Mouse (Mus musculus): Measurements from ENCODE around the gene Ldhc. TPM values are rescaled to one million over a fixed set of nuclear protein-coding genes. Genes with fewer than 3 reads are reported as not detected.
A peak's percentile ranks its signal among the peaks of the same experiment; 100 is the strongest.

The Ldhc gene
- polyA plus RNA-seq, 1 experiment: not detected

DNA sequence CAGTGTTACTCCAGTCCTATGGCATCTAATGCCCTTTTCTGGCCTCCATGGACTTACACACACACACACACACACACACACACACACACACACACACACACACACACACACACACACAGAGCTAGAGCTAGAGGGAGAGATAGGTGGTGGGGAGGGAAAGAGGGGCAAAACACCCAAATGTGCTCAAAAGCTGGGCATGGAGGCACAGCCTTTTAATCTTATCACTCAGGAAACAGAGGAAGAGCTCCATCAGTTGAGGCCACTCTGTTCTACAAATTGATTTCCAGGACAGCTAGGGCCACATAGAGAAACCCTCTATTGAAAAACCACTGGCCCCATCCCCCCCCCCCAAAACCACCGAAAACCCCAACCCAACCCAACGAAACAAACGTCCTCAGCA lies 22.3 kb downstream of the Ldhc start:
- Histone ChIP-seq H3K4me1 (ENCODE audit: control insufficient read depth, insufficient read depth, low read length) (no peaks in the 10 kb centered on the region), H3K4me3 (replicated peaks; ENCODE audit: extremely low read depth, low read depth, low read length) (no peak overlapping the region)
- 83% methylated on average over 3 of the region's 3 CpGs for WGBS
- no peak for TF ChIP-seq CTCF (IDR thresholded peaks at IDR 0.05; ENCODE audit: insufficient read depth, low read length)
- TF ChIP-seq POLR2A (IDR thresholded peaks at IDR 0.05; ENCODE audit: borderline replicate concordance, extremely low read depth, low read depth, low read length): no peak
- DNase-seq: no peak

GRCm38 (mm10) chr7:46895511-46895910 lies 34.5 kb downstream of the Ldhc start:
- no peak for DNase-seq
- TF ChIP-seq CTCF (IDR thresholded peaks at IDR 0.05; ENCODE audit: insufficient read depth, low read length) (no peak), POLR2A (IDR thresholded peaks at IDR 0.05; ENCODE audit: borderline replicate concordance, extremely low read depth, low read depth, low read length) (no peak)
- 74% methylated on average over 3 of the region's 3 CpGs for WGBS
- Histone ChIP-seq H3K4me1 (ENCODE audit: control insufficient read depth, insufficient read depth, low read length) (no peaks in the 10 kb centered on the region), H3K4me3 (replicated peaks; ENCODE audit: extremely low read depth, low read depth, low read length) (no peak overlapping the region)

DNA sequence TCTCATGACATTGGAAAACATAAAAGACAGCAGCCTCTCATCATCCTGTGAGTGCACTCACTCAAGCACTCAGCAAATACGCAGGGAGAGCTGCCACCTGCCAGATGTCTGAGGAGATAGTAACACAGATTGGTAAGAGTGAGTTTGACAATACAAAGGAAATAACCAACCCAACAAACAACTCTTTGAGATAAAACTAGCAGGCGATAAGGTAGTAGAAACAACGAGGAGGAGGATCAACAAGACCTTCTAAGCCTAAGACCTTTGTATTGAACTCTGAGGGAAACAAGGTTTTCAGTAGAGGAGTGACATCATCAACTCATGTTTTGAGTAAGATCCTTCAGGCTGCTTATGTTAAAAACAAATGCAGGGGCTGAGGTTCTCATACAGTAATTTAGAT lies 38.3 kb downstream of the Ldhc start:
- no peaks in the 10 kb centered on the region for H3K4me1 ChIP-seq (ENCODE audit: control insufficient read depth, insufficient read depth, low read length)
- H3K4me3 ChIP-seq (replicated peaks; ENCODE audit: extremely low read depth, low read depth, low read length): no peak overlapping the region
- TF ChIP-seq POLR2A (IDR thresholded peaks at IDR 0.05; ENCODE audit: borderline replicate concordance, extremely low read depth, low read depth, low read length) (no peak), CTCF (IDR thresholded peaks at IDR 0.05; ENCODE audit: insufficient read depth, low read length) (no peak)
- DNase-seq: no peak
- WGBS: 71% methylated on average over 3 of the region's 3 CpGs

DNA sequence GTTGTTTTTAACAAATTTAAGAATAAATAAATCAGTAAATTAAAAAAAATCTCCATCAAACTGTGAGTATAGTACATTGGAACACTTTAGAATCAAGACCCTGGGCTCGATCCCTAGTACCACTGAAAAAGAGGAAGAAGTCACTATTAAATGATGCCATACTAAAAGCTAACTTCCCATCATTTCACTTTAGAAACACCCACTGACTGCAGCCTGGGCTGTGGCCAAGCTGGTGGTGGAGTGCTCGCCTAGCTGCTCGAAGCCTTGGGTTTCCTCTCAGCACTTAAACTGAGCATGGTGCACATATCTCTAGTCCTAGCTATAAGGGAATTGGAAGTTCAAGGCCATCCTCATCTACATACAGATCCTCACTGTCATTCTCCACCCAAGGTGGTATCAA lies 50.2 kb downstream of the Ldhc start:
- no peak overlapping the region for H3K4me3 ChIP-seq (replicated peaks; ENCODE audit: extremely low read depth, low read depth, low read length)
- TF ChIP-seq CTCF (IDR thresholded peaks at IDR 0.05; ENCODE audit: insufficient read depth, low read length) (no peak), POLR2A (IDR thresholded peaks at IDR 0.05; ENCODE audit: borderline replicate concordance, extremely low read depth, low read depth, low read length) (no peak)
- peaks cover under 1% of the 10 kb centered on the region; the same call in 1 of the 2 replicates for H3K4me1 ChIP-seq (ENCODE audit: control insufficient read depth, insufficient read depth, low read length)
- no peak for DNase-seq
- 77% methylated on average over 3 of the region's 3 CpGs for WGBS

DNA sequence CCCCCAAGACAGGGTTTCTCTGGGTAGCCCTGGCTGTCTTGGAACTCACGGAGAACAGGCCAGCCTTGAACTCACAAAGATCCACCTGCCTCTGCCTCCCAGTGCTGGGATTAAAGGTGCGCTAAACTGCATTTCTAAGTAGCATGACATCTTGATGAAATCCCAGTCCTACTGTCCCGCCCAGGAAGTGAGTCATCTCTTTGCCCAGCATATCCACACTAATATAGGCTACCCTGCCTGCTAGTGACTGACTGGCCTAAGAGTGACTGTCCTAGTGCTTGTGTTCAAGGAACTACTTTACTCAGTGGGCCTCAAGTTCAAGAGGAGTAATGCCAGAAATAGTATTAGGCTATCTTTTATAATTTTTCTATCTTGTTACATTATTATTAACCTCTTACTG lies 55.4 kb downstream of the Ldhc start:
- DNase-seq: no peak
- WGBS: 82% methylated on average over 3 of the region's 3 CpGs
- TF ChIP-seq POLR2A (IDR thresholded peaks at IDR 0.05; ENCODE audit: borderline replicate concordance, extremely low read depth, low read depth, low read length): no peak
- no peak for TF ChIP-seq CTCF (IDR thresholded peaks at IDR 0.05; ENCODE audit: insufficient read depth, low read length)
- Histone ChIP-seq H3K4me3 (replicated peaks; ENCODE audit: extremely low read depth, low read depth, low read length) (no peak overlapping the region), H3K4me1 (ENCODE audit: control insufficient read depth, insufficient read depth, low read length) (peaks cover 9% of the 10 kb centered on the region; the same call in 1 of the 2 replicates)

DNA sequence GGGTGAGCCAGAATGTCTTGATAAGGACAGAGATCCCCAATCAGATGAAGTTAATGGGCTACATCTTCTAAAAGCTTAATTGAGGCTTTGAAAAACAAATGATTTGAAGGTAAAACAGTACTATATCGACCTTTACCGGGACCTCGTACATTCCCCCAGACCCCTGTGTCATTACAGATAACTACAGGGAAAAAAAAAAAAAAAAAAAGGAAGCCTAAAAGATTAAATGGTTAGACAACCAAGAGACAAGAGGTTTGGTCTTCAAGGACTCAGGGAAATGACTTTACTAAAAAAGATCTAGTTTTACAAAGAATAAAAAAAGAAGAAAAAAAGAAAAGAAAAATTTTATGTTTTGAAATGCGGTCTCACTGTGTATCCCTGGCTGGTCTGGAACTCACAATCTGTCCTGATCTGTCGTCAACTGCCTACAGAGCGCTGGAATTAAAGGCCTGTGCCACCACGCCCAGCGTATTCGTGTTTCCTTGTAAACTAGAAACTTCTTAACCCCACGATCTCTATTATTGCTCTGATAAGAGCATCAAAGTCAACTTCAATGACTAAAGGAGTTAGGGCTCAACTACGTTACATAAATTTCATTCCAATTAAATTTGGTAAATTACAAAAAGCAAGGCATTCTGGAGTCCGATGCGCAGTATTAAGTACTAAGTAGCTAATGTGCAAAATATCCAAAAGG lies 57.8 kb downstream of the Ldhc start:
- H3K4me1 ChIP-seq (ENCODE audit: control insufficient read depth, insufficient read depth, low read length): peaks cover 9% of the 10 kb centered on the region; the same call in 1 of the 2 replicates
- peak overlapping the region; percentile 89 for H3K4me3 ChIP-seq (replicated peaks; ENCODE audit: extremely low read depth, low read depth, low read length)
- 13% methylated on average over 13 of the region's 13 CpGs for WGBS
- TF ChIP-seq POLR2A (IDR thresholded peaks at IDR 0.05; ENCODE audit: borderline replicate concordance, extremely low read depth, low read depth, low read length) (no peak), CTCF (IDR thresholded peaks at IDR 0.05; ENCODE audit: insufficient read depth, low read length) (no peak)
- no peak for DNase-seq

- DNase-seq: peak; percentile 94
- H3K4me1 ChIP-seq (ENCODE audit: control insufficient read depth, insufficient read depth, low read length): peaks cover 9% of the 10 kb centered on the region; the same call in 1 of the 2 replicates
- peak within 1 kb of the TSS; percentile 89 for H3K4me3 ChIP-seq (replicated peaks; ENCODE audit: extremely low read depth, low read depth, low read length)
- TF ChIP-seq CTCF (IDR thresholded peaks at IDR 0.05; ENCODE audit: insufficient read depth, low read length) (no peak), POLR2A (IDR thresholded peaks at IDR 0.05; ENCODE audit: borderline replicate concordance, extremely low read depth, low read depth, low read length) (peak; percentile 98)
- WGBS: under 1% methylated on average over 75 of the region's 75 CpGs
Observed at GRCm38 (mm10) chr7:46919551-46920176, 58.7 kb downstream of the Ldhc start, which contains the start of gene Tsg101. TSS of gene Tsg101 (minus strand) at chr7:46919969.

- no peak for DNase-seq
- no peak overlapping the region for H3K4me3 ChIP-seq (replicated peaks; ENCODE audit: extremely low read depth, low read depth, low read length)
- WGBS: 43% methylated on average over 4 of the region's 4 CpGs
Observed at GRCm38 (mm10) chr7:46922075-46922474, 61.1 kb downstream of the Ldhc start.

More at GRCm38 (mm10) chr7:46922075-46922474, 61.1 kb downstream of the Ldhc start:
- H3K4me1 ChIP-seq (ENCODE audit: control insufficient read depth, insufficient read depth, low read length): peaks cover 7% of the 10 kb centered on the region; the same call in 1 of the 2 replicates
- no peak for TF ChIP-seq POLR2A (IDR thresholded peaks at IDR 0.05; ENCODE audit: borderline replicate concordance, extremely low read depth, low read depth, low read length)

Other genes starting within 250 kb of the Ldhc start
- 7.2 and 9.5 TPM in 2 replicates for gene Sergef, start 221.4 kb upstream of the Ldhc start, polyA plus RNA-seq (2012; rRNA removed)
- 0.09 TPM in 1 of 2 replicates, not detected in the other for gene Tph1, start 188.7 kb upstream of the Ldhc start, polyA plus RNA-seq (2012; rRNA removed)
- gene Saal1, start 150.5 kb upstream of the Ldhc start, polyA plus RNA-seq (2012; rRNA removed): 4.5 and 4.9 TPM in 2 replicates
- gene Saa3, start 145.5 kb upstream of the Ldhc start, polyA plus RNA-seq (2012; rRNA removed): 0.97 and 1.4 TPM in 2 replicates
- gene Saa4, start 128.6 kb upstream of the Ldhc start, polyA plus RNA-seq (2012; rRNA removed): 0.05 and 0.07 TPM in 2 replicates
- gene Saa1, start 118.2 kb upstream of the Ldhc start, polyA plus RNA-seq (2012; rRNA removed): 2.4 TPM in 1 of 2 replicates, not detected in the other
- gene Saa2, start 109.4 kb upstream of the Ldhc start, polyA plus RNA-seq (2012; rRNA removed): not detected in 2 replicates
- gene Hps5, start 65.1 kb upstream of the Ldhc start, polyA plus RNA-seq (2012; rRNA removed): 12.3 and 15.4 TPM in 2 replicates
- gene Gtf2h1, start 65.1 kb upstream of the Ldhc start, polyA plus RNA-seq (2012; rRNA removed): 6.7 and 7.4 TPM in 2 replicates
- 223 and 371 TPM in 2 replicates for gene Ldha, start 19.7 kb upstream of the Ldhc start, polyA plus RNA-seq (2012; rRNA removed)
- 57.3 and 75.1 TPM in 2 replicates for gene Tsg101, start 58.8 kb downstream of the Ldhc start, polyA plus RNA-seq (2012; rRNA removed)
- 1.9 and 3.9 TPM in 2 replicates for gene Uevld, start 97.3 kb downstream of the Ldhc start, polyA plus RNA-seq (2012; rRNA removed)
- not detected in 2 replicates for gene Gm9999, start 122.4 kb downstream of the Ldhc start, polyA plus RNA-seq (2012; rRNA removed)
- gene Spty2d1, start 147.2 kb downstream of the Ldhc start, polyA plus RNA-seq (2012; rRNA removed): 5.2 and 5.6 TPM in 2 replicates
- gene Tmem86a, start 189.4 kb downstream of the Ldhc start, polyA plus RNA-seq (2012; rRNA removed): 28.2 and 32.8 TPM in 2 replicates

Measured in lung, adult 2 months (tissue).